Mouse (Mus musculus) heart, postnatal 0 days (tissue): ENCODE measurements around the gene Bap1.

Source experiments
- CTCF ChIP-seq: IDR thresholded peaks from 2 replicates; pipeline ENCODE4 v1.5.1; 2016; ENCODE audit warnings: antibody characterized with exemption, control low read depth, low read depth
- EP300 ChIP-seq: IDR thresholded peaks from 2 replicates; pipeline ENCODE4 v1.6.1; 2016; ENCODE audit warnings: antibody characterized with exemption, low read depth

- no peak for TF ChIP-seq EP300
- no peak for TF ChIP-seq CTCF
Observed at GRCm38 (mm10) chr14:31205562-31206467, 45.4 kb upstream of the Bap1 start.
